Mouse (Mus musculus) ES-Bruce4 (cell line): ENCODE data around the gene Mcrip2.

ENCODE experiments used
- CTCF ChIP-seq: IDR thresholded peaks from one replicate; pipeline ENCODE4 v1.8.1; 2011; ENCODE audit warnings: low read depth, low read length
- EP300 ChIP-seq: IDR thresholded peaks from 2 replicates; pipeline ENCODE4 v1.6.1; 2011; ENCODE audit warnings: low read depth, low read length; ENCODE audit not compliant: insufficient read depth
- POLR2A ChIP-seq: IDR thresholded peaks from one replicate; pipeline ENCODE4 v1.8.1; 2011; ENCODE audit warnings: low read length; ENCODE audit not compliant: insufficient read depth

DNA sequence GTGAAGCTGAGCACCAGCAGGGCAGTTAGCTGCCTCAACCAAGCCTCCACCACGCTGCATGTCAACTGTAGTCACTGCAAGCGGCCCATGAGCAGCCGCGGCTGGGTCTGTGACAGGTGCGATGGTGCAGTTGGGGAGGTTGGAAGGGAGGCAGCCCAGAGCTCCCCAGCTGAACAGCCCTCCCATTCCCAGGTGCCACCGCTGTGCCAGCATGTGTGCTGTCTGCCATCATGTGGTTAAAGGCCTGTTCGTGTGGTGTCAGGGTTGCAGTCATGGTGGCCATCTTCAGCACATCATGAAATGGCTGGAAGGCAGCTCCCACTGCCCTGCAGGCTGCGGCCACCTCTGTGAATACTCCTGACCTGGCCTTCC is 40.4 kb downstream of the Mcrip2 start:
- TF ChIP-seq CTCF (no peak), POLR2A (no peak), EP300 (no peak)
